Mouse (Mus musculus) right cerebral cortex, postnatal 36 days (tissue): ENCODE measurements at regions not wholly inside any gene's neighbourhood (a gene's known extent, or its start where the extent isn't known, plus 50 kb on each side); places are given as distances from the start of the nearest gene placed in this dataset.

ENCODE experiments used
- DNase-seq, 2 experiments: peaks; one replicate each; pipeline ENCODE4 v3.0.0; 2022; ENCODE audit warnings: low spot score in 2 of 2, mixed read lengths in 1 of 2

- DNase-seq: no peak
These were observed 584.4 kb downstream of the Etnk1 start for GRCm38 (mm10) chr6:143751076-143752070.

- no peak for DNase-seq
These were observed 590.4 kb downstream of the Etnk1 start for GRCm38 (mm10) chr6:143757462-143757861.

- DNase-seq: no peak
These were observed 601.1 kb downstream of the Etnk1 start for GRCm38 (mm10) chr6:143768115-143768514.
